Mouse (Mus musculus) adrenal gland, postnatal 4 days (tissue): Measurements from ENCODE around the gene Tnnt2. TPM values are rescaled to one million over a fixed set of nuclear protein-coding genes. Genes with fewer than 3 reads are reported as not detected.

ENCODE experiments used
- DNase-seq, 2 experiments: peaks; one replicate each; pipeline ENCODE4 v3.0.0; 2021 to 2022; ENCODE audit warnings: low spot score in 2 of 2, mixed read lengths in 2 of 2
- long read RNA-seq, 2 experiments: library from polyadenylated mRNA; stranded (forward); transcript quantifications; one replicate each; pipeline ENCODE4 v2.0.0; 2021
- total RNA-seq, 2 experiments: library from RNA; stranded (reverse); gene quantifications; 2 replicates each; pipeline ENCODE4 v1.2.3; 2021

The Tnnt2 gene
- 1 to 10 TPM; 2.4 to 4.2 TPM for total RNA-seq
- long read RNA-seq, experiment 1, partial matches to known transcripts = 1 of 1 reads
- long read RNA-seq, experiment 1, other reads (novel, unspliced or antisense) = 0 of 1 reads
- long read RNA-seq, experiment 2 = 0 reads

DNA sequence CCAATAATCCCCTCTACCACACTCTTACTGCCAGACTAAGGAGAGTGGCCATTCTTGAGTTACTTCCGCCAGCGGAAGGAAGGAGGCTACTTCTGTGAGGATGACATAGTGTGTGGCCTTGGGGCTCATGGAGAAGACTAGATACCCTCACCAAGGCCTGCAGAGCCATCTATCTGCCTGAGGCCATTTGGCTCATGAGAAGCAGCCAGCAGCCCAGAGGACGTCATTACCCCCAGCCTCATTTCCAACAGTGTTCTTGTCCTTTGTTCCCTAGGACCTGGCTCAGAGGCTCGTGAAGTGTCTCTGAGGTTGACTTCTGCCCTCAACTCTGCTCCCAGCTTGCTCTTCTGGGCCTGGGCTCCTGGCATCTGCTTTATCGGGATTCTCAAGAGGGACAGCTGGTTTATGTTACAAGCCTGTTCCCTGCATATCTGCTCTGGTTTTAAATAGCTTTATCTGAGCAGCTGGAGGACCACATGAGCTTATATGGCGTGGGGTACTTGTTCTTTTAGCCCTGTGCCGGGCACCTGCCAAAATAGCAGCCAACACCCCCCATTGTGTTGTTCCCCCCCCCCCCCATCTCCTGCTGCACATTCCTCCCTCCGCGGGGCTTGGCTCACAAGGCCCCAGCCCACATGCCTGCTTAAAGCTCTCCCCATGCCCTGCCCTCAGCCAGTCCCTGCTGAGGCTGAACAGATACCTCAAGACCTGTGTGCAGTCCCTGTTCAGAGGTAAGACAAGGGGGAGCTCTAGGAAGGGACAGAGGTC is at the start of gene Tnnt2:
Tnnt2 (plus strand) TSS at position 639 of the 768 bp plus-strand sequence.
- no peak for DNase-seq

DNA sequence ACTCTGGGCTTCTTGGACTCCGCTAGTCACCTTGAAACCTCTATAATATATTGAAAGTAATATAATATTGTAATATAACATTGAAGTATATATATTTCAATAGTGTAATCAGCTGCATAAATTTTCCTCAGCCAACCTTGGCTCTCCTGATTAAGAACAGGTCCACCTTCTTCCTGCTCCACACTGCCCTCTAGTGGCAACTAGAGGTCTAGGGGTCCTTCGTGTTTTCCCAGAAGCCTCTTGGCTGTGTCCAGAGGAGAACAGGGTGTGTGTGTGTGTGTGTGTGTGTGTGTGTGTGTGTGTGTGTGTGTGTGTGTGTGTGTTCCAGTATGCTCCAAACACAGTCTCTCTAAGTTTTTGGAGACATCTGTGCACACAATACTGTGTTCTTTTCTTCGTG is 48.4 kb upstream of the Tnnt2 start:
- DNase-seq = peak in 1 of 2 experiments; percentile 60

DNA sequence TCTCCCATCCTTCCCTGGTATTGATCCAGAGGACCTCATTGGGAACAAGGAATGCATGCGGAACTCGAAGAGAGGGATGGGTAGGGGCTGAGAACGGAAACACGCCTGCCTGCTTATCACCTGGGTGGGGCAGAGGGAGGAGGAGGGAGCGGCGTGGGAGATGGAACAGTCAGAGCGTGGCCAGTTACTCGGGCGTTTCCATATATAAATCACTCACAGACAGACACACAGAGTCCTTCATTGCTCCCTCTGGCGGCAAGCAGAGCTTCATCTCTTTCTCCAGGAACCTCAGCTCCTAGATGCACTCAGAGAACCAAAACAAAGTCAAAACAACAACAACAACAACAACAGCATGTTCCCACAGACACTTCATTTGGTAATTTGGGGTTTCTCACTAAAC is 47.4 kb upstream of the Tnnt2 start:
- DNase-seq = no peak

DNA sequence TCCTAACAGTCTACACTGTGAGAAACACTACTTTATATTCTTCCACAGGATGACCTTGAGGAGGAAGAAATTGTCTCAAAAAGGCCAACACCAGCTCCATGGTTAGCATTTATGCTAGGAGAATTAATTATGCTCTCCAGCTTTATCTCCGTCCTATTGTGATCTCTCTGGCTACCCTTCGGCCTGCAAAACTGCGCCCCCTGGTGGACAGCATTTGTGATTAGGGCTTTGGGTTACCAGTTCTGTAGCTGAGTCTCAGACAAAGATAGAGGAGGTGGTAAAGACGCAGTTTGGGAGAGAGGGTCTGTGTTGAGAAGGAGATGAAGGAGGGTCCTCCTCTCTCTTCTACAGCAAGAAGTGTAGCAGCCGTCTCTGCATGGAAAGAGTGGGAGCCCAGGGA is 46.3 kb upstream of the Tnnt2 start:
- peak; percentile 37 to 64 for DNase-seq

DNA sequence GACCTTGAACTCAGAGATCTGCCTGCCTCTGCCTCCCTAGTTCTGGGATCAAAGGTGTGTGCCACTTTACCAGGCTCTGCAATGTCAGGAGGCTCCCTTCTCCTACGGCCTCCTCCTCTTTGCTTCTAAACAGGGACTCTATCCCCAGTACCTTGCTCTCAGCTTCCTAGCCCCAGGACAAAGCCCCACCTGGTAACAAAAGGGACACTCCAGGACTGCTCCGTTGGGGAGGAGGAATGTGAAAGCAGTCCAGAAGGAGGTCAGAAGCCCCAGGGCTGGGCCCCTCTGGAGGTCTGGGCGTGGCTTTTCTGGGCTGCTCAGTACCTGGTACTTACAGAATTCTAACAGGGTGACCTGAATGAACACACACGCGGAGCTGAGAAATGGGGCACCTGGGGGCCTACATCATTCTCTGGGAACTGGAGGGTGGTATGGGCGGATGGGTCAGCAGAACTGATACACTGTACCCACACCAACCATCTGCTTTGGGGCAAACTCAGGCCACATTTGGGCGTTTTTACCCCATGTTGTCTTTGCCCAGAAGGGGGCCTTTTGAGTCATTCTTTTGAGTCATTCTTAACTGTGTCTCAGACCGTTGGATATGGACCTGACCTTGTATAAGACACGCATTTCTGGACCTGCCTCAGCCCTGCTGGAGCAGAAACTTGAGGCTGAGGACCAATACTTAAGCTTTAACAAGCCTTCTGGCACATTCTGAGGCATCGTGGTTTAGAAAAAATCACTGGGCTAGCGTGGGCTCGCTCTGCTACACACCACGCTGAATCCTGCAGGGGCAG is 43.8 kb upstream of the Tnnt2 start:
- no peak for DNase-seq

DNA sequence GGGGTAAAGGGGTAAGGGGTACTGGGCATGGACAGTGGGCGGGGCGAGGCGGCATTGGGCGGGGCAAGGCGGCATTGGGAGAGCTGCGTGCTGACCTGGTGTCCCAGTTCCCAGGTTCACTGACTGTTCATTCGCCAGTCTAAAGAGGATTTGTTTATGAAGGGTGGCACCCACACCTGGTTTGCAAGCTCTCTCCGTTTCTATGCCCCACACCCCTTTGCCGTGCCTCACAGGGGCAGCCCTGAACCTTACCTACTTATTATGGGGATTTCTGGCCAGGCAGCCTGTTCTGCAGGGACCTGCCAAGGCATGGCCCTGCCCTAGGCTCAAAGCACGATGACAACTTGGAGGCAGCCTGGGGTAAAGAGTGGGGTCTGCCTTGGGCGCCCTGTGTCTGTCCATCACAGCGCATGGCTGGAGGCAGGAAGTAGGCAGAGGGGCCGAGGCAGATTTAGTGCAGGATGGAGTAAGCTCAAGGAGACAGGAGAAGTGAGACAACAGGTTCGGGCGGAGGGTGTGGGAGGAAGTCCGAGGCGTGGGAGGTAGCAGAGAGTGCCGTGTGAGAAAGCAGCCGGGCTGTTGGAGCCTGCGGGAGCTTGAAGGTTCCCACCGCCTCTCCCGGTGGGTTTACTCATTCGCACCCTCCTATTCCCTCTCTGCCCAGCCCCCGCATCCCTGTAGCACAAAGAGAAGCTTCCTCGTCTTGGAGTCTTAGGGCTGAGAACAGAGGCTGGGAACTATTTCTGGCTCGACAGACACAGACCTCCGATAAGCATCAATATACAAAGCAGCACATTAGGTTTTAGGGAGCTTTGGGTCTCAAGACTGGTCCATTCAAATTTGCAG is 42.6 kb upstream of the Tnnt2 start:
- no peak for DNase-seq

DNA sequence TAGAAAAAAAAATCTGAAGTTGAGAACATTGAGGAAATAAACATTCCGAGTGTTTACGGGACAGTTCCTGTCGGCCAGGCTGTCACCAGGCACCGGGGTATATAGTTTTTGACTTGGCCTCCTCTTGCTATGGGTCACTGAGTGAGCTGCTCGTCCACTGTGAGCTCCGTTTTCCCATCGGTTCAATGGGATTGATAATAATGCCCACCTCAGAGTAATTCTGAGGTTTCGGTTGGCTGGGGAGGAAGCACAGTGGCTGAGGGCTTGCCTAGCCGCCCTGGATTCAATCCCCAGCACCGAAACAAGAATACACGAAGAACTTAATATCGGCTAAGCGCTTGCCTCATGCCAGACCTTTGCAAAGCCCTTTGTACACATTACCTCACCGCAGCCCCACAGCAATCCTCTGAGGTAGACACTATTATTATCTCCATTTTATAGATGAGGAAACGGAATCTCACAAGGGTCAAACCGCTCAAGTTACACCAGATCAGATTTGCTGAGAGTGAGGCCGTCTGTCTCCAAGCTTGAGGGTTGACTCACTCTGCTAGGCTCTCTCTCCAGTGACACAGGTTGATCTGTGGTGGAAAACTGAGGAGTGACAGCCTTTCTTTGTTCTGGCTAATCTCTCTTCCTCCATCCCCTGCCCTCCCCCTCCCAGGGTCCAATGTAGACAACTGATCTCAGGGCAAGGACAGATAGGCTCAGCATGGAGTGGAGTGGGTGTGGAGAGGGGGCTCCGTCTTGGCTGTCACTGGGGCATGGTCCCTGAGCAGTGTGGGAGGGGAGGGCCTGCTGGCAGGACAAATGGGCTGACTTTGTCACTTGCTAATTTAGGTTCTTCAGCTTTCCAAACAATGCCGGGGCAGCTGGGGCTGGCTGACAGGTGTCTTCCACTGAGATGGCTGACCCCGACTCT is 41.7 kb upstream of the Tnnt2 start:
- no peak for DNase-seq

DNA sequence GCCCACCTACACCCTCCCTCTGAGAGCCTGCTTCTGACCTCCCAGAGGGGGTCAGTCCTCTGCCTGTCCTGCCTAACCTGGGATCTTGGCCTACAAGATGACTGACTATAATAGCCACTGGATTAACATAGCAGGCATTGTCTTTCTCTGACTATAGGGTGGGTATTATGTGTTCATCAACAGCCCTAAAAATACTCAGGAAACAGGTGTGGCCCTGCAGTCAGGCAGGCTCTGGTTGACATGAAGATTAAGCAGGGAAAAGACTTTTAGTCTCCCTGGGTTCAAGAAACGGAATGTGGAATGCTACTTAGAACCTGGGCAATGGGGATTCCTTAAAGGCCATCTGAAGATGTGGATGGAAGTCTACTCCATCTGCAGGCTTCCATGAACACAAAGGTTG is 37.7 kb upstream of the Tnnt2 start:
- no peak for DNase-seq

DNA sequence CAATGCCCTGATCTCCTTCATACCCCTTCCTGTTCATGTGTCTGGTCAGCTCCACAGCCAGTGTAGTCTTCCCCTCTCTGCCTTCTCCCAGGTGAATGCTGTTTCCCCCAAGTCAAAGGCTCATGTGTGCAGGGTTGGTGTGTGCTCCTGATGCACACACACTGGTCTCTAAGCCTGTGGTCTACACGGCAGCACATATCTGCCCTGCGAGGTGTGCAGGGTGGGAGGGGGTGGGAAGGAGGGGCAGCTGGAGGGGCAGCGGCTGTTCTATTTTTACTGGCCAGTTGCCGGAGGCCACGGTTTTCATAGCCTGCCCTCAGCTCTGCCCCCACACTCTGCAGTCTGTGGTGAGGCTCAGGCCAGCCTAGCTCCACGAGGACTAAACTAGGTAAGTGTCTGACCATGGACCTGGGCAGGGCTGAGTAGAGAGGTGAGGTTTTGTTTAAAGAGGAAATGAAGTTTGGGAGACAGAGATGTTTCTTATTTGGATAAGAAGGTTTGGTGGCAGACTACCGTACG is 37.0 kb upstream of the Tnnt2 start:
- no peak for DNase-seq

DNA sequence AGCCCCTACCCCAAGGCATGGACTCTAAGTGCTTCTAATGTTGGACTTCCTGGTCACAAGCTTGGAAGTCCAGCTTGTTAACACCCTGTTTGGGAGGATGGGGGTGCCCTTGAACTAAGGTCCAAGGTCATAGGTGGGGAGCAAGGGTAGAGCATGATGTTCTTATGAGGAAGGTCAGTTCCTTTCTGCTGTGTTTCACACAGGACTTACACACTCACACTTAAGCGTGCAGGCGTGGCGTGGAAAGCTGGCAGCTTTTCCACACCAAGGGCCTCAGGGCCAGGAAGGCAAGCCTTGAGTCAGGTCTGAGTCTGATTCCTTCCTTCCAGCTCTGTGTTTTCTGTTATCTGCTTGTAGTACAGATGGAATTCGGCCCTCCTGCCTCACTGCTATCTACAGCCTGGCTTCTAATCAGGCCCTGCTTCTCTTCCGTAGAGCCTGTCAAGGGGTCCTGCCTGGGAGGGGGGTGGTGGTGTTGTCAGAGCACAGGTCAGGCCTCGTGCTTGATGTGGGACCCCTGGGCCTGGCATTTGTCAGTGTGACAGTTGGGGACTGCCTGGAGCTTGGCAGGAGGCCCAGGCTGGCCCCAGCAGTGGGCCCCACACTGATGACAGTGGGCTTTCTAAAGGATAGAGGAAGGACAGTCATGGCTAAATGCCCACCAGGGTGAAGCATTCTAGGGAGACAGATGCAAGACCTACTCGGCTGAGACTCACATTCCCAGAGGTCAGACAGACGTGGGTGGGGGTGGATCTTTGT is 35.8 kb upstream of the Tnnt2 start:
- no peak for DNase-seq

DNA sequence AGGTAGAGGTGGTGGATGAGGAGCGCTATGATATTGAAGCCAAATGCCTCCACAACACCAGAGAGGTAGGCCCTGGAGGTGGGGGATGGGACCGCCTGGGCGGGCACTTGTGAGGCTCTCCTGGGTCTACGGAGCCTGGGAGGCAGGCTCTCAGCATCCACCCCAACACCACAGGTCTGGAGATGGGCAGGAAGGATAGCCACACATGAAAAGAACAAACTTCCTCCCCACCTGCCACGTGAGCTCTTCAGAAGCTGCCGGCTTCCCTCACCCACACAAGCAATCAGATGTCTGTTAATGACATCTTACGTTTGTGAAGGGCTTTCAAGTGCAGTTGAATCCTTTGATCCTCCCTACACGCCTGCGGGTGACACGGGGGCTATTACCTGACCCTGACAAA is 28.6 kb upstream of the Tnnt2 start:
- no peak for DNase-seq

DNA sequence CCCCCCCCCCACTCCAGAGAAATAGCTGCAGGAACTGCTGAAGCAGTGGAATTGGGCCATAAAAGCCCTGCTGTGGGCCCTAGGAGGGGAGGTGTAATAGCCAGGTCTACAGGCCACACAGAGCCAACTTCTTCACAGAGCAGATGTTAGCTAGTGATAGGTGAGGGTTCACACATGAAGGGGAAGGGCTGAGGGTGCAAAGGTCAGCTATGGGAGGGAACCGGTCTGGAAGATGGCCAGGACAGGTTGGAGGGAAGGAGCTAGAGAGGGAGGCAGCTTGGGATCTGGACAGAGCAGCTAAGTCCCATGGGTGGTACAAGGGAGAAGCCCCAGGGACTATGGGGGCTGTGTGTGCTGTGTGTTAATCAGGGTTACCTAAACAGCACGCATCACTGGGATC is 26.0 kb upstream of the Tnnt2 start:
- no peak for DNase-seq

DNA sequence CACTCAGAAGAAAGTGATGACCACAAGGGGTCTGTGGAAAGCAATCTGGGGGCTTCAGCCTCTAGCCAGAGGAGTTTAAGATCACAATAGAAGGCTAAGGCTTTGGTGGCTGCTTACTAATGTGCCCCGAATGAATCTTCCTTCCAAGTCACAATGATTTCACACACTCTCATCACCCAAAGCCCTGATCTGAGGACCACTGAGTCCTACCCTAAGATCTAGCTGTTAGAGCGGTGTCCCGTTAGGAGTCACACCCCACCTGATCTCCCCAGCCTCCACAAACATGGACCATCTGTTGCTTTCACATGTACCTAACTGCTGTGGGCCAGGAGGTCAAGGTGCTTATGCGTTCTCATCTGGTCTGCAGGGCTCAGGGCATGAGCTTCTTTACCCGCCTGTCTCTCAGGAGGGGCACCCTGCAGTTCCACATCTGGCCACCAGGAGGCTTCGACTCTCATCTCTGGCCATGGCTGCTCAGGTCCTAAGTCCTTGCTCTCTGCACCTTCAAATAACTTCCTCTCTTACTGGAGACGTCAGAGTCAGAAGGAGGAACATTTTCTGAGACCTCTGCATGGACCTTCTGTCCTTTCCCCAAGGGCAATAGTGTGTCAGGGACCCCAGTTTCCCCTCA is 25.0 kb upstream of the Tnnt2 start:
- DNase-seq = peak; percentile 46 to 73

DNA sequence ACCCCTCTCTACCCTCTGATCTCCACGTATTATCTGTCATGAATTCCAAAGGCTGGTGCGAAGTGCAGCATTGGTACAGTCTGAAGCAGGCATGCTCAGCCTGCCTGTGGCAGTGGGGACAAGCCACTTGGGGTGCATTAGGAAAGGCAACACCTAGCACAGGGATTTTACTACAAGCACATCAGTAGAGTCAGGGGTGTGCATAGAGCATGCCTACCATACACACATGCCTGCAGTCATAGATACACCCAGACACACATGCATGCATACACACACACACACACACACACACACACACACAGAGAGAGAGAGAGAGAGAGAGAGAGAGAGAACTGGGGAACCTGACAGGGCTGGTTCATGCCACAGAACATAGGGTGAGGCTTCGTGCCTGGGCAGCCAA is 23.9 kb upstream of the Tnnt2 start:
- no peak for DNase-seq

DNA sequence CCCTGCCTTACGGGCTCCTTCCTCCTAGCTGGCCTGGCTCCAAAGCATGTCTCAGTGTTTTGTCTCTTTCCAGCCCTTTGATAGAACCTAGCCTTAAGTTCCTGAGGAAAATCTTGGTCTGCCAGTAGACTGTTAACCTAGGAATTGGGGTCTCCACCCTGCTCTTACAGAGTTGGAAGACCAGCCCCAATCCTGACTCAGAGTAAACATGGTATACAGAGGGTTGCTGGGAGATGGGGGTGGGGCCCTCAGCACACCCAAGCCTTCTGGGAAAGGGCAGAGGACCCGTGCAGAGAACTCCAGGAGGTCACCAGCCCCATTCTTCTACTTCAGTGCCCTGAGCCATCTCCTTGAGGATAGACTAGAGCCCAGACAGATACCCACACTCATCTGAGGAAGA is 23.5 kb upstream of the Tnnt2 start:
- no peak for DNase-seq

DNA sequence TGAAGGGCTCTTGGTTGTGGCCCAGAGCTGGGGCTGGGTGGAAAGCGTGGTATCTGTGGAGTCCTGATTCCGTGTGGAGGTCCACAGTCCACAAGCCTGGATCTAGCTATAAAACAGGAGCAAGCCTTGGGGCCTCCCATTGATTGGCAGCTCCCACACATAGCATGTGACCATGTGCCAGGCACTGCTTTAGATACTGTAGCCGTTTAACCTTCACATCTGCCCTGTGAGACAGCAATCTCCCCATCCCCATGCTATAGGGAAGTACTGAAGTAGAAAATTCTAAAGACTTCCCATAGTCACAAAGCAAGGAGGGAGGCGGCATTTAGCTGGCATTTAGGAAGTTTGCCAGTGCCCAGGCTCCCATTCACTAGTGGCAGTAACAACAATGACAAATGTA is 23.1 kb upstream of the Tnnt2 start:
- no peak for DNase-seq

DNA sequence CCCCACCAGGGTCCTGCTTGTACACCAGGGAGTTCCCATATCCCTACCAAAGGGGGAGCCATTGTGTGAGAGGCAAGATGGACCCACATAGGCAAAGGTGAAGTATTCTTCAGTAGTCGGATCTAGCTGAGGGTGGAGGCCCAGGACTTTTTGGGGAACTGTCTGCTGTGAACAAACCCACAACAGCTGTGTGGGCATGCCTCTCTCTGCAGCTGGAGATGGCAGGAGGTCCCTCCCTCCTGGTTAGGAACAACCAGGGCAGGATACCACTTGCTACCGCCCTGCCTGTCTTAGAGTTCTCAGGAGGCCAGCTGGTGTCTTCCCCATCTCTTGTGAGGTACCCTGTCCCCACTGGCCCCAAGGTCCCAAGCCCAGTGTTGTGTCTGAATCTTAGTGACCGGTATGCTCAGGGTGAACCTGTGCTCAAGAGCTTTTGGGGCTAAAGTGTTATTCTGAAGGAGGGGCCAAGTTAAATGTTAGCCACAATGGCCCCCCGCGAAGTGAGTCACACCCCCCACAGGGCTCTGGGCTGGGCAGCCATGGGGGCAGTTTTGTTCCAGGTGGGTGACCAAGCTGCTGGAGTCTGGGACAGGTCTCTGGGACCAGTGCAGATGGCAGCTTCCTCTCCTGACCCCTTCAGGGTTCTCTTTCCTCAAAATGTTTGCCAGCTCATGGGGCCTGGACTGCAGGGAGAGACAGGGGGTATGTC is 22.3 kb upstream of the Tnnt2 start:
- DNase-seq = no peak

DNA sequence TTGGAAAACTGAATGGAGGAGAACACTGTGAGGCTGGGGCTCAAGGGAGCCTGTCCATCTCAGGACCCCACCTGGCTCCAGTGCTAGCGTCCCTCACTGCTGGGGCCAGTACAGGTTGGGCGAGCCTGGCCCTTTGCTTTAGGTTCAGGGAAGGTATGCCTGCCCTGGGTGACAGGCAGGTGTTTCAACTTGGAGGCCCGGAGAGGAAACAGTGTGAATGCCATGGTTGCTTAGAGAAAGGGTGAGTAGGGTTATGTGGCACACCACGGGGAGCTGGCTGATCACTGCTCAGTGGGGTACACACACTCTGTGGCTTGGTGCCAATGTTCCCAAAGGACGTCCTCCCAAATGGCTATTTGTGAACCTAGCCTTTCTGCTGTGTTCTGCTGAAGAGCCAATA is 21.6 kb upstream of the Tnnt2 start:
- DNase-seq = no peak
